Mouse (Mus musculus): ENCODE results near the gene Ccdc186.

DNA sequence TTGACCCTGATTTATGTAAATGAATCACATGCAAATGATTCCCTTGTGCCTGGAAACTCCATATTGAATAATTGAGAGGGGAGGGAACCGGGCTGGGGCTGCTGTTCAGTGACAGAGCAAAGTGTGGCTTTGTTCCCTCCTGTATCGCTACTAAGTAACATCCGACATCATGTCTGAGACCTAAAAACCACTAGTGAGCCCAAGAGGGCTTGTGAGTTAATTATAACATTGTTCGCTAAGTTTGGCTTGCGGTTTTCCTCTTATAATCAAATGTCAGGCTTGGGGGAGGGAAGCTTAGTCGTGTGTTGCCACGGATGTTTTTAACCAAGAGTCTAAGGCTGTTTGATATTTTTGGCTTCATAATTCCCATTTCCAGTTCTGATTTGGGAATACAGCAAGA lies 49.8 kb downstream of the Ccdc186 start:
- no peak for TF ChIP-seq CTCF (conservative IDR thresholded peaks at IDR 0.05; ENCODE audit: insufficient read depth, insufficient read length, low read depth, low read length)
- TF ChIP-seq POLR2A (IDR thresholded peaks at IDR 0.05; ENCODE audit: low read depth, low read length) = no peak

All from kidney, adult 2 months (tissue).